Mouse (Mus musculus) left cerebral cortex, postnatal 14 days (tissue): ENCODE measurements around the gene Eef1akmt2. TPM values are rescaled to one million over a fixed set of nuclear protein-coding genes. Genes with fewer than 3 reads are reported as not detected.

Source experiments
- total RNA-seq, 2 experiments: library from RNA; stranded (reverse); gene quantifications; 2 replicates each; pipeline ENCODE4 v1.2.3; 2021

Gene Eef1akmt2
- total RNA-seq, 2 experiments from 2014 or later = 29.3 to 31.2 TPM

Other genes with a start within 250 kb of the Eef1akmt2 start
- 10 to 100 TPM; 20.5 to 21.8 TPM for gene Lhpp, start 242.0 kb downstream of the Eef1akmt2 start, total RNA-seq
- gene Fam53b, start 38.8 kb downstream of the Eef1akmt2 start, total RNA-seq = 10 to 100 TPM; 24.8 to 27.8 TPM
- gene Abraxas2, start 6.6 kb upstream of the Eef1akmt2 start, total RNA-seq = 10 to 100 TPM; 24.9 to 28.2 TPM
- 10 to 100 TPM; 34.7 to 34.9 TPM for gene Zranb1, start 78.5 kb upstream of the Eef1akmt2 start, total RNA-seq